In the genomic region with DNA sequence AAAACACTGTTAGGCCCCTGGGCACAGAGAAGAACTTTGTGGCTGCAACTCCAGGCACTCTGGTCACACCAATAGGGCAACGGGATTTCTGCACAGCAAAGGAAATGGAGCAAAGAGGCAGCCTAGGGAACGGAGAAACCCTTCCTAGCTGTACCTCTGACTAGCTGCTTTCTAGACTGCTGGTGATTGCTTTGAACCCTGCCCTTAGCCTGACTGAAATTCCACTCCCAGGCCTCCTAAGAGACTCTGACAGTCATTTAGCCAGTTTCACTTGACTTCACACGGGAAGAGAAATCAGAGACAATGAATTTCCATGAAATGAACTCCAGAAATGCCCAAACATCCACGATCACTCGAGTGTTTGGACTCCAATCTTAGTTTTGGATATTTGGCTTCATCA, we compare ENCODE assay signal across 19 mouse cellular contexts. TPM values are rescaled to one million over a fixed set of nuclear protein-coding genes. Genes with fewer than 3 reads are reported as not detected.
"Had no signal": no experiment of that assay in that cellular context is flagged by ENCODE, and none has a peak within 500 bp of the region (broad histone marks: within the 10 kb centered on the region; RNA-seq: fewer than 3 reads in every experiment).

No protein-coding gene starts in this region.

- H3K4me1 ChIP-seq: midbrain, embryonic 10.5 days; midbrain, embryonic 12.5 days; neural tube, embryonic 13.5 days; neural tube, embryonic 15.5 days had no signal

- H3K9ac ChIP-seq: lung, embryonic 14.5 days; midbrain, embryonic 12.5 days; neural tube, embryonic 13.5 days; neural tube, embryonic 15.5 days had no signal

- H3K27me3 ChIP-seq: midbrain, embryonic 12.5 days; neural tube, embryonic 13.5 days; neural tube, embryonic 15.5 days had no signal

- DNase-seq: lung, embryonic 14.5 days; lung, postnatal 10 days; lung, postnatal 4 days; midbrain, embryonic 14.5 days; retina, postnatal 1 day; right cerebral cortex, adult 18-20 months; right cerebral cortex, postnatal 25 days; right cerebral cortex, postnatal 4 days; spleen, adult 18-20 months; thymus, adult 18-20 months; thymus, postnatal 14 days; thymus, postnatal 36 days had no signal

- H3K9me3 ChIP-seq: midbrain, embryonic 10.5 days; midbrain, embryonic 12.5 days; neural tube, embryonic 13.5 days; neural tube, embryonic 15.5 days had no signal

- H3K36me3 ChIP-seq: midbrain, embryonic 10.5 days; midbrain, embryonic 12.5 days; neural tube, embryonic 13.5 days; neural tube, embryonic 15.5 days had no signal

- H3K27ac ChIP-seq: midbrain, embryonic 10.5 days; midbrain, embryonic 12.5 days; neural tube, embryonic 13.5 days; neural tube, embryonic 15.5 days had no signal

- ATAC-seq: midbrain, embryonic 16.5 days had no signal

- H3K4me3 ChIP-seq: midbrain, embryonic 10.5 days; midbrain, embryonic 12.5 days; myocyte; neural tube, embryonic 13.5 days; neural tube, embryonic 15.5 days had no signal

- H3K4me2 ChIP-seq: lung, embryonic 14.5 days; midbrain, embryonic 12.5 days; neural tube, embryonic 13.5 days; neural tube, embryonic 15.5 days had no signal

RNA-seq across cellular contexts. Expression of a gene that starts 38.8 kb away (rescaled TPM):
- polyA plus RNA-seq: lung, embryonic 14.5 days; neural tube, embryonic 11.5 days; neural tube, embryonic 13.5 days had no signal
